Mouse (Mus musculus): ENCODE data around the gene Pzp. TPM values are rescaled to one million over a fixed set of nuclear protein-coding genes. Genes with fewer than 3 reads are reported as not detected.

Pzp gene
- polyA plus RNA-seq, 1 experiment = not detected

DNA sequence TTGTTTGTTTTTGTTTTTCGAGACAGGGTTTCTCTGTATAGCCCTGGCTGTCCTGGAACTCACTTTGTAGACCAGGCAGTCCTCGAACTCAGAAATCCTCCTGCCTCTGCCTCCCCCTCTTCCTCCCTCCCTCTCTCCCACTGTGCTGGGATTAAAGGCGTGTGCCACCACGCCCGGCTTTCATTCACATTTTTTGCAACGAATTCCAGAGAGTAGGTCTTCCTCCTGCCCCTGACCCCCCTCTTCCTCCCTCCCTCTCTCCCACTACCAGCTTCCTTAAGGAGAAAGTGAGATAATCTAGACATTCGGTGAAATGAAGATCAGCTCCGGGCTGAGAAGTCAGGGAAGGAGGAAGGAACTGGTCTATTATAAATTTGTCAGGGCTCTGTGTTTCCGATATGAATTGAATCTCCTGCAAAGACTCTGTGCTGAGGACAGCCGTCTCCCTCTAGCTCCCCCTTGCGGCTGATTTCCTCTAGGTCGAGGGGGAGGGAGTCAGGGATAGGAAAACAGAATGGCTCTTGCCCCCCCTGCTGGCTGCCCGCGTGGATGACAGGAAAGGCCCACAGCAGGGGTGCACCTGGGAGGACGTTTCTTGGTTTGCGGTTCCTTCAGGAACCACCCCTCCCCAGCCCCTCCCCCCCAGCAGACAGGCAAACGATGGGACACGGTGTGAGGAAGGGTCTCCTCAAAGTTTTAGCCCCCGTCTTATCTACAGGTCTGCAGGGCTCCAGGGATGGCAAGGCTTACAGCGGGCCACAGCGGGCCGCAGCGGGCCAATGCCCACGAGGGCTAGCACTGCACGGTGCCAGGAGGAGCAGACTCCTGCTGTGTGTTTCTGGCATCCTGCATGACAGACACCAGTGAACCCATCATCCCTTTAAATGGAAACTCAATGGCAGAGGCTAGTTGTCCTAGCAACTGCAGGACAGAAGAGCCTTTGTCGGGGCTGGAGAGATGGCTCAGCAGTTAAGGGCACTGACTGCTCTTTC is 46.8 kb downstream of the Pzp start:
- peak; percentile 93 for DNase-seq (ENCODE audit: low spot score)

GRCm38 (mm10) chr6:128477495-128477894 is 49.0 kb downstream of the Pzp start:
- DNase-seq (ENCODE audit: low spot score) = no peak

DNA sequence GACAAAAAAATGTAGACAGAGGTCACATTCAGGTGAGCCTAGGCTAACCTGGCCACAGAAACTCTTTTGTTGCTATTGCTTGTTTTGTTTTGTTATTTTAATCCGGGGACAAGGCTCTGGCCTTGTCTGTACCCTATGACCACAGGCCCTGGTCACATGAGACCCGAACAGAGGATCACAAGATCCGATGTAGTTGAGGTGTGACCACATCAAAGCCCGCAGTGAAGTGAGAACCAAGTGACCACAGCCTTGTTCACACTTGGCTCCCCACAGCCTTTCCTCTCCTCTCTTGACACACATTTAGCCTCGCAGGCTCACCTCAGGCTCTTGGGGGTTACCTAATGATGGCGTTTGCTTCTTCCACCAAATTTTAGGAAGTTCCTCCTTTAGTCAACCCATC is 52.4 kb downstream of the Pzp start:
- DNase-seq (ENCODE audit: low spot score) = no peak

DNA sequence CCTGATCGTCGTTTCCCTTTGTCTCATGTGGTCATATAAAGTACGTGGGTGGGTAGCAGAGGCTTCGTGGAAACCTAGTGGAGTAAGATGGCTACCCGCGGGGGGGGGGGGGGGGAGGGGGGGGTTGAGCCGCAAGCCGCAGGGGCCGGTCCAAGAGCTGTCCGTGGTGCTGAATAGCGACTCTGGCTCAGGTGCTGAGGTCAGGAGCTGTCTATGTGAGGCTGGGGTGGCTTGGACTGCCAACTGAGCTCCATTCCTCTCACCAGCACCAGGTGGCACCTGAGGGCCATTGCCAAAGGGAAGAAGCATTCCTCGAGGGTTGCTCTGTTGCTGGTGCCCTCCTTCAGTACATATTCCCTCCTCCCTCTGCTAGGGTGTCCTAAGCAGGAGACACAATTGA is 57.1 kb downstream of the Pzp start:
- no peak for DNase-seq (ENCODE audit: low spot score)

DNA sequence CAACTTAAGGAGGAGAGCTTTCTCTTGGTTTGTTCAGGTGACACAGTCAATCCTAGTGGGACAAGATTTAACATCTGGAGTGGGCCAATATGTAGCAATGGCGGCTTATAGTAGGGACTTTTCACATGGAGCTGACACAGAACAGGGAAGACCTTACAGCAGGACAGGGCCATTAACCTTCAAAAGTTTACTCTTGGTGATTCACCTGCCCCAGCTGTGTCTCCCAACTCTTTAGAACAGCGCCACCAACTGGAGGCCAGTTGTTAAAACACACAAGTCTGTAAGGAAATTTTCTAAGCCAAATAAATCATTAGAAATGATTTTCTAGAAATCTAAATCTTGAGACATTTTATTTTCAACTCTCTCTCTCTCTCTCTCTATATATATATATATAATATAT is 59.2 kb downstream of the Pzp start:
- no peak for DNase-seq (ENCODE audit: low spot score)

GRCm38 (mm10) chr6:128466563-128466962 is 60.0 kb downstream of the Pzp start:
- DNase-seq (ENCODE audit: low spot score) = no peak

DNA sequence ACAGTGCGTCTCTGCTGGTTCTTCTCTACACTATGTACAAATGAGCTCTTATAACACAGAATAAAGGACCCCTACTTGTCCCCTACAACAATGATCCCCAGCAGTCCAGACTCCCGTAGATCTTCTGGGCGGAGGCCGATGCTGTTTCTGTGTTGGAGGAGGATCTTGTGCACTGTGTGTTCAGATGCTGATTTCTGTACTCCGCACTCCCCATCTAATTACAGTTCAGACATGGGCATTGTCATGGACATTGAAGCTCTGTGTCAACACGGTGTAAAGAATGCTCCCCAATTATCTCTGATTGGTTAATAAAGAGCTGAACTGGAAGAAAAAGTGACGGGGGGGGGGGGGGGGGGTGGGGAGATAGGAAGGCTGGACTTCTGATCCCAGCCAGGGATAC is 60.5 kb downstream of the Pzp start:
- DNase-seq (ENCODE audit: low spot score) = no peak

DNA sequence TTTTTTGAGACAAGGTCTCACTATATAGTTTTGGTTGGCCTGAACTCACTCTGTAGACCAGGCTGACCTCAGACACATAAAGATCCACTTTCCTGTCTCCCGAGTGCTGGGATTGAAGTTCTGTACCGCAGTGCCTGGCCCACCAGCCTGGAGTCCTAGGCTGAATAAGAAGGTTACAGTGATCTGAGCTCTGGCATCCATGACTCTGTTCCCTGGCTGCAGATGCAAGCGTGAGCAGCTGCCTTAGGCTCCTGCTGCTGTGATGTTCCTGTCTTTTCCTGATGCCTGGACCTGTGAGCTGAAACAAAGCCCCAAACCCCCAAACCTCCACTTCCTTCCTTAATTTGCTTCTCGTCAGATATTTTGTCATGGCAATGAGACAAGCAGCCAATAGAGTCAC is 61.5 kb downstream of the Pzp start:
- DNase-seq (ENCODE audit: low spot score) = no peak

- no peak for DNase-seq (ENCODE audit: low spot score)
Measured at GRCm38 (mm10) chr6:128461606-128462005, 64.9 kb downstream of the Pzp start.

- DNase-seq (ENCODE audit: low spot score) = no peak
Measured at GRCm38 (mm10) chr6:128460729-128461503, 65.6 kb downstream of the Pzp start.

DNA sequence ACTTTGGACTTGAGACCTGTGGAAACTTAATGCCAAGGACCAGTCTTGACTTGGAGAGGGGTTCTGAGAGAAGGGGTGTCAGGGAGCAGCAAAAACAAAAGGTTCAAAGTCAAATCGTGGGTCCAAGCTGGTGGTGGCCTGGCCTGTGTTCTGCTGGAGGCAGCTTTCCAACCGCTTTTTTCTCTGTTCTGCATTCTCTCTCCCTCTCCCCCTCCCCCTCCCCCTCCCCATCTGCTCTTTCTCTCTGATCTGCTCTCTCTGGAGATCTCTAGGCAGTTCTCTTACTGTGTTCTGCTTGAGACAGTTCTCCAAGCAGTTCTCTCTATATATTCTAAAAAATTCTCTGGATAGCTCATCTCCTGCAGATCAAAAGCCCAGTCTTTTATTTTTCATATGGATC is 66.2 kb downstream of the Pzp start:
- DNase-seq (ENCODE audit: low spot score) = no peak

GRCm38 (mm10) chr6:128457186-128457585 is 69.3 kb downstream of the Pzp start:
- no peak for DNase-seq (ENCODE audit: low spot score)

DNA sequence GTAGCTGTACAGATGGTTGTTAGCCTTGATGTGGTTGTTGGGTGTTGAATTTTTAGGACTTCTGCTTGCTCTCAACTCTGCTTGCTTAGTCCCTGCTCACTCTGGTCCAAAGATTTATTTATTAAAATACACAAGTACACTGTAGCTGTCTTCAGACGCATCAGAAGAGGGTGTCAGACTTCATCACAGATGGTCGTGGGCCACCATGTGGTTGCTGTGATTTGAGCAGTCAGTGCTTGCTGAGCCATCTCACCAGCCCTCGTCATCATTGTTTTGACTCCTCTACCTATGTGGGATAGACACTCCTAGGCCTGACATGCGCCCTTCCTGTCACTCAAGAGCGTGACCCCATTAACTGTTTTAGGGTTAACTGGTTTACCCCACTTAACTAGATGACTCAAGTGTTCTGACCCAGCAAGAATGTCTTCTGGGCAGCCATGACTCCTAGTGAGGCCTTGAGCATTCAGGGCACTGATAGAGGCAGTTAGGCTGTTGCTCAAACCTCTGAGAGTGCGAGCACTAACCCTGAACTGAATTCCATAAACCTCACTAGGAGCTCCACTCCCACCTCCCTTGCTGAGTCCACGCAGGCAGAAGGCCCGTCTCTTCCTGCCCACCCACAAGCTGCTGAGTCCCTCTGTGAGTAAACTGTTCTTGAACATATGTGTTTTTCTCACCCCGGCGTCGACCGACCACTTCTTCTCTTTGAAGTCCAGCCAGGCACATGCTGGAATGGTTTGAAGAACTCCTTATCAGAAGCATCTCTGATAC is 70.5 kb downstream of the Pzp start:
- DNase-seq (ENCODE audit: low spot score) = no peak

GRCm38 (mm10) chr6:128447063-128447462 is 79.5 kb downstream of the Pzp start:
- DNase-seq (ENCODE audit: low spot score) = no peak

- no peak for DNase-seq (ENCODE audit: low spot score)
Measured at GRCm38 (mm10) chr6:128445761-128446535, 80.6 kb downstream of the Pzp start.

DNA sequence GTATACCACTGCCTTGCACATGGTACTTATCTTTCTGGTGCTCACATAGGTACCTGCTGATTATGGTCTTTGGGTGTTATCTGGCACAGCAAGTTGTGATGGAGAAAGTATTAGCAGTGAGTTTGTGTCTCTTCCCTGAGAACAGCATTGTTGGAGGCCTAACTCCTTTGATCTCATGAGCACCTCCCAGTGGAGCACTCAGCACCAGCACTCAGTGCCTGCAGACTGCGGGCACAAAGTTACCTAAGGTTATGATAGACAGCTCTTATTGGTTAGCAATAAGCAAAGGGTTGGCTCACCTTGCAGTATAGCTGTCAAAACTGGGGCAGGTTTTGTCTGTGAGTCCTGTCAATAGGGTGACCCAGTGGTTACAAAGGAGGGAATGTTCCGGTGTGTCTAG is 86.3 kb downstream of the Pzp start:
- no peak for DNase-seq (ENCODE audit: low spot score)

GRCm38 (mm10) chr6:128438871-128439341 is 87.6 kb downstream of the Pzp start:
- no peak for DNase-seq (ENCODE audit: low spot score)

- DNase-seq (ENCODE audit: low spot score) = peak; percentile 93
Measured at GRCm38 (mm10) chr6:128438317-128438870, 88.1 kb downstream of the Pzp start, which contains the start of gene Fkbp4. Fkbp4 (minus strand) TSS chr6:128438677.

DNA sequence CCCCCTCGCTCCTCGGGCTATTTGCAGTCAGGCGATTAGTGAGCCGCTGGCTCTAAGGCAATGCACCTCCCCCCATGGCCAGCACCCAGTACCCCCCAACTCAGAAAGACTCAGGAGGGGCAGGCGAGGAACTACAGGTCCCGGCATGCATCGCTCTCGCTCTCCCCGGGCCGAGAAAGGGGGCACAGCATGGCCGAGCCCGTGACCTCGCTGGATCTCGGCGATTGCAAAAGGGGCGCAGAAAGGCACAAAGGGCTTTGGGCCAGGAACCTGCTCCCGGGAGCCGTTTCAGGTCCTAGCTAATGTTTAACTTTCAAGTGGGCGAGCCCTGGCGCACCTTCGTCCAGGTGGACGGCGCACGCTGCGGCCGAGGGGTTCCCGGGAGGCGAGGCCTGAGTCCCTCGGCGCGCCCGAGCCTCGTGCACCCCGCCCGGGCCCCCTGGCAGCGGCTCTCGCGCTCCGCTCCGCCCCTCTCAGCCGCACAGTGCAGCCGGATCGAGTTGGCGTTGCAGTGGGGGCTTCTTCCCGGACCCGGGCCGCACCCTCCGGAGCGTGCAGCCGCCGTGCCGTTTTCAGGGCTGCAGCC is 88.7 kb downstream of the Pzp start:
- peak; percentile 61 for DNase-seq (ENCODE audit: low spot score)

GRCm38 (mm10) chr6:128437288-128437687 is 89.2 kb downstream of the Pzp start:
- DNase-seq (ENCODE audit: low spot score) = no peak
